Mouse (Mus musculus) cerebellum, adult 2 months (tissue): ENCODE results near the gene Setd3. TPM values are rescaled to one million over a fixed set of nuclear protein-coding genes. Genes with fewer than 3 reads are reported as not detected.

Experiments used
- DNase-seq, 2 experiments: peaks; one replicate each; pipeline ENCODE4 v3.0.0; 2021
- H3K27ac ChIP-seq: fragments of 200-500 bp; 2 replicates; pipeline ENCODE4 v1.5.1; 2012; ENCODE audit warnings: low read length, control low read depth, inconsistent platforms; ENCODE audit not compliant: insufficient read depth
- H3K27me3 ChIP-seq: fragments of 200-500 bp; 2 replicates; pipeline ENCODE4 v1.6.1; 2012; ENCODE audit warnings: inconsistent platforms, mild to moderate bottlenecking, low read length, moderate library complexity; ENCODE audit not compliant: control insufficient read depth, insufficient read depth
- H3K4me1 ChIP-seq: fragments of 200-500 bp; 2 replicates; pipeline ENCODE4 v1.6.1; 2011; ENCODE audit warnings: low read length; ENCODE audit not compliant: control insufficient read depth, insufficient read depth
- H3K4me3 ChIP-seq: fragments of 200-500 bp; replicated peaks from 2 replicates; pipeline ENCODE3; 2011; ENCODE audit warnings: mild to moderate bottlenecking, low read depth, low read length, control low read depth; ENCODE audit not compliant: insufficient read depth
- CTCF ChIP-seq: fragments of 200-500 bp; IDR thresholded peaks from 2 replicates; pipeline ENCODE4 v1.5.1; 2011; ENCODE audit warnings: low read depth, mild to moderate bottlenecking, control low read depth, low read length, moderate library complexity, borderline replicate concordance; ENCODE audit not compliant: insufficient read depth
- POLR2A ChIP-seq: fragments of 200-500 bp; IDR thresholded peaks from 2 replicates; pipeline ENCODE4 v1.6.1; 2011; ENCODE audit warnings: low read length, control low read depth, borderline replicate concordance; ENCODE audit not compliant: insufficient read depth
- WGBS: fragments of 180-500 bp; shearing (Covaris S2); methylation state at CpG from one replicate; pipeline ENCODE4 v1.1.7; 2018; 5-methylcytosine and 5-hydroxymethylcytosine counted together
- polyA plus RNA-seq: library from polyadenylated mRNA; depleted of rRNA; stranded (reverse); fragments of >200 nt; gene quantifications from 2 replicates; pipeline ENCODE4 v1.2.3, GENCODE M21; 2012; rRNA removed

Setd3 gene
- polyA plus RNA-seq, 1 experiment, result 122 TPM

GRCm38 (mm10) chr12:108063986-108064385 is 115.1 kb downstream of the Setd3 start:
- DNase-seq, result no peak
- H3K27me3 ChIP-seq, result no peaks in the 10 kb centered on the region
- TF ChIP-seq POLR2A (no peak), CTCF (no peak)
- H3K27ac ChIP-seq, result no peak overlapping the region
- H3K4me3 ChIP-seq, result no peak overlapping the region
- peaks cover 63% of the 10 kb centered on the region for H3K4me1 ChIP-seq
- WGBS, result 37% methylated on average over 6 of the region's 6 CpGs

DNA sequence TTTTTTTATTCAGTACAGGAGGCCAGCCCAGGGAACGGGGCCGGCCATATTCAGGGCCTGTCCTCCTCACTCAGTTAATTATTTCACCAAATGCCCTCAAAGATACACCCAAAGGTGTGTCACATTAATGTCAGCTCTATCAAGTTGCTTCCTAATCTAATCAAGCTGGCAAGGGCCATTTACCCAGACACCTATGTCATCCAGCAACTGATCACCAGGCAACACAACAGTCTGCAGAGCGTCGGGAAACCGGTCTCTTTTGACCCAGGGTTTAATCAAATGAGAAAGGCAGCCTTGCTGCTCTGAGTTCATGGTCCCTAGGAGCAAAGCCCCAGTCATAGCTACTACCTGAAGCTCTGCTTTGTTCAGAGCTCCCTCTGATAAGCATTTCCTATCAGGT is 117.0 kb downstream of the Setd3 start:
- Histone ChIP-seq H3K27me3 (no peaks in the 10 kb centered on the region), H3K4me1 (peaks cover 47% of the 10 kb centered on the region), H3K4me3 (no peak overlapping the region), H3K27ac (peak overlapping the region; percentile 41)
- 42% methylated on average over 5 of the region's 5 CpGs for WGBS
- TF ChIP-seq CTCF, result no peak
- no peak for TF ChIP-seq POLR2A
- no peak for DNase-seq

DNA sequence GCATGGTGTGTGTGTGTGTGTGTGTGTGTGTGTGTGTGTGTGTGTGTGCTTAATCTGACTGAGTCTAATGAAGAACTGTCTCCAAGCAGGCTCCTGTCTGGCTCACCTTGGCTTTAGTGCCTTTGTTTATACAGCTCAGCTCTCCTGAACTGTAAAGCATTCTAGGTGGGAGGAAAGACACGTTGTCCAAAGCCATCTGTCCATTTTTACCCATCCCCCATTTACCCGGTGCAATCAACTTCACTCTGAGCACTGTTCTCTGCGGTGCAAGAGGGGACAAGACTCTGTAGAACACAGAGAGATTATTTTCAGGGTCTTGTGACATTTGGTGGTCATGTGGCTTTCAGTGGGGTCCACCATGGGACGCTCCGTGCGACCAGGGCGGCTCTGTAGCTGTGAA is 117.5 kb downstream of the Setd3 start:
- DNase-seq, result peak; percentile 56 to 81
- H3K27ac ChIP-seq, result peak overlapping the region; percentile 70
- TF ChIP-seq CTCF, result no peak
- TF ChIP-seq POLR2A, result peak; percentile 31; the same call in 1 of the 2 replicates
- WGBS, result 11% methylated on average over 7 of the region's 7 CpGs
- no peak overlapping the region for H3K4me3 ChIP-seq
- H3K27me3 ChIP-seq, result no peaks in the 10 kb centered on the region
- H3K4me1 ChIP-seq, result peaks cover 42% of the 10 kb centered on the region

Other genes starting within 250 kb of the Setd3 start
- 1.9 and 2.5 TPM in 2 replicates for gene Bcl11b, start 175.7 kb downstream of the Setd3 start, polyA plus RNA-seq
- gene Ccnk, start 265 bp upstream of the Setd3 start, polyA plus RNA-seq, result 27.0 and 32.0 TPM in 2 replicates
- gene Ccdc85c, start 96.1 kb upstream of the Setd3 start, polyA plus RNA-seq, result 75.0 and 78.6 TPM in 2 replicates
- 4.4 and 4.8 TPM in 2 replicates for gene Hhipl1, start 127.0 kb upstream of the Setd3 start, polyA plus RNA-seq
- 88.8 and 93.7 TPM in 2 replicates for gene Cyp46a1, start 155.1 kb upstream of the Setd3 start, polyA plus RNA-seq
- 89.7 and 93.9 TPM in 2 replicates for gene Eml1, start 191.6 kb upstream of the Setd3 start, polyA plus RNA-seq